Mouse (Mus musculus): Measurements from ENCODE around the gene Sry. TPM values are rescaled to one million over a fixed set of nuclear protein-coding genes. Genes with fewer than 3 reads are reported as not detected.

Gene Sry
- not detected in 2 replicates for polyA plus RNA-seq (2014; fragmentation: Nextera tagmentation; extraction: Ambion mirVana)

- DNase-seq = no peak
- no peaks in the 10 kb centered on the region for H3K36me3 ChIP-seq (ENCODE audit: control insufficient read depth, insufficient read depth, low read length)
- H3K27ac ChIP-seq (replicated peaks; ENCODE audit: low read depth, low read length) = no peak within 1 kb of the TSS
- no peaks in the 10 kb centered on the region for H3K9me3 ChIP-seq (ENCODE audit: control insufficient read depth, low read length)
- no peak for ATAC-seq (ENCODE audit: low FRiP score, low TSS enrichment)
- no peak within 1 kb of the TSS for H3K4me2 ChIP-seq (ENCODE audit: low read length)
- H3K4me3 ChIP-seq (replicated peaks; ENCODE audit: low read depth, low read length) = no peak within 1 kb of the TSS
- H3K4me1 ChIP-seq (ENCODE audit: control insufficient read depth, insufficient read depth, low read length) = no peaks in the 10 kb centered on the region
- 50% methylated on average over 2 of the region's 2 CpGs for WGBS
- no peaks in the 10 kb centered on the region for H3K27me3 ChIP-seq (ENCODE audit: control insufficient read depth, insufficient read depth, low read length)
- no peak within 1 kb of the TSS for H3K9ac ChIP-seq (replicated peaks; ENCODE audit: low read length)
Observed at GRCm38 (mm10) chrY:2663558-2663957, at the start of gene Sry. Gene Sry (minus strand): TSS chrY:2663658.

Other genes with a start within 250 kb of the Sry start
- gene H2al2c, start 64.6 kb downstream of the Sry start, polyA plus RNA-seq (2014; fragmentation: Nextera tagmentation; extraction: Ambion mirVana) = not detected in 2 replicates
- gene H2al2b, start 57.0 kb upstream of the Sry start, polyA plus RNA-seq (2014; fragmentation: Nextera tagmentation; extraction: Ambion mirVana) = not detected in 2 replicates
- not detected in 2 replicates for gene Gm4064, start 132.5 kb upstream of the Sry start, polyA plus RNA-seq (2014; fragmentation: Nextera tagmentation; extraction: Ambion mirVana)
- not detected in 2 replicates for gene Rbmy, start 167.0 kb upstream of the Sry start, polyA plus RNA-seq (2014; fragmentation: Nextera tagmentation; extraction: Ambion mirVana)
- gene Gm10256, start 167.0 kb upstream of the Sry start, polyA plus RNA-seq (2014; fragmentation: Nextera tagmentation; extraction: Ambion mirVana) = not detected in 2 replicates
- gene Gm10352, start 237.3 kb upstream of the Sry start, polyA plus RNA-seq (2014; fragmentation: Nextera tagmentation; extraction: Ambion mirVana) = 0.18 TPM in 1 of 2 replicates, not detected in the other